15 mouse cellular contexts compared by ENCODE assay signal in genomic region chr11:103771160-103771817, GRCm38 (mm10). TPM values are rescaled to one million over a fixed set of nuclear protein-coding genes. Genes with fewer than 3 reads are reported as not detected.
DNase-seq lines count a peak whose midpoint lies in the region; ATAC-seq and TF ChIP-seq lines count a peak whose summit lies in the region.
"Had no signal": no experiment of that assay in that cellular context is flagged by ENCODE, and none has a peak within 500 bp of the region (broad histone marks: within the 10 kb centered on the region; RNA-seq: fewer than 3 reads in every experiment).

No protein-coding gene starts in this region.

- peak overlapping the region; percentile 24; the same call in 1 of the 2 replicates for H3K9ac ChIP-seq in hindbrain, embryonic 13.5 days
- H3K9ac ChIP-seq in midbrain, embryonic 12.5 days (replicated peaks), result no peak overlapping the region
- H3K9ac ChIP-seq: heart, embryonic 15.5 days; kidney, embryonic 15.5 days; liver, embryonic 12.5 days had no signal

- no peaks in the 10 kb centered on the region for H3K9me3 ChIP-seq in E14TG2a.4 (ENCODE audit: low read length)
- no peaks in the 10 kb centered on the region for H3K9me3 ChIP-seq in hindbrain, embryonic 13.5 days
- no peaks in the 10 kb centered on the region for H3K9me3 ChIP-seq in midbrain, embryonic 12.5 days
- H3K9me3 ChIP-seq: heart, embryonic 15.5 days; kidney, embryonic 15.5 days; liver, embryonic 12.5 days had no signal

- H3K36me3 ChIP-seq in E14TG2a.4 (ENCODE audit: insufficient read depth, low read length), result no peaks in the 10 kb centered on the region
- H3K36me3 ChIP-seq in hindbrain, embryonic 13.5 days, result no peaks in the 10 kb centered on the region
- no peaks in the 10 kb centered on the region for H3K36me3 ChIP-seq in midbrain, embryonic 12.5 days
- H3K36me3 ChIP-seq: heart, embryonic 15.5 days; kidney, embryonic 15.5 days; liver, embryonic 12.5 days had no signal

- ATAC-seq in hindbrain, embryonic 13.5 days (ENCODE audit: low FRiP score), result no peak
- ATAC-seq in midbrain, embryonic 12.5 days (ENCODE audit: low FRiP score, low read depth), result no peak
- ATAC-seq: liver, embryonic 12.5 days had no signal

- peaks cover 94% of the 10 kb centered on the region for H3K27me3 ChIP-seq in E14TG2a.4 (ENCODE audit: insufficient read depth, low read length)
- peaks cover 97% of the 10 kb centered on the region for H3K27me3 ChIP-seq in hindbrain, embryonic 13.5 days
- peaks cover 95% of the 10 kb centered on the region for H3K27me3 ChIP-seq in midbrain, embryonic 12.5 days

- intact Hi-C loops in heart, postnatal 25 days (cut with DNase I), result no loop called here
- intact Hi-C loops in heart, postnatal 10 days (cut with DNase I), result no loop called here

- H3K27ac ChIP-seq in hindbrain, embryonic 13.5 days, result no peak overlapping the region
- no peak overlapping the region for H3K27ac ChIP-seq in midbrain, embryonic 12.5 days (replicated peaks)
- H3K27ac ChIP-seq: heart, embryonic 15.5 days; kidney, embryonic 15.5 days; liver, embryonic 12.5 days; macrophage had no signal

- peak overlapping the region; percentile 45 for H3K4me3 ChIP-seq in E14TG2a.4 (replicated peaks; ENCODE audit: low read length)
- H3K4me3 ChIP-seq in hindbrain, embryonic 13.5 days, result peak overlapping the region; percentile 9; the same call in 1 of the 2 replicates
- H3K4me3 ChIP-seq in midbrain, embryonic 12.5 days, result 0 out of 2 replicates have a peak overlapping the region, but pooled peaks have one; percentile 3
- H3K4me3 ChIP-seq: erythroblast, embryonic 14.5 days; heart, embryonic 15.5 days; kidney, embryonic 15.5 days; liver, embryonic 12.5 days had no signal

- DNase-seq in CD4-positive helper T cell, adult 2 months (ENCODE audit: low read depth, low spot score), result peak; percentile 65
- no peak for DNase-seq in adrenal gland, adult 2 months
- no peak for DNase-seq in cerebellum, adult 11 months
- no peak for DNase-seq in heart, postnatal 25 days (ENCODE audit: low spot score)
- no peak for DNase-seq in heart, postnatal 10 days
- DNase-seq: cerebellum, adult 9-11 months had no signal

- peak overlapping the region; percentile 80 for H3K4me2 ChIP-seq in hindbrain, embryonic 13.5 days
- H3K4me2 ChIP-seq in midbrain, embryonic 12.5 days (replicated peaks), result peak overlapping the region; percentile 83
- H3K4me2 ChIP-seq: heart, embryonic 15.5 days; kidney, embryonic 15.5 days; liver, embryonic 12.5 days had no signal

- H3K4me1 ChIP-seq in E14TG2a.4 (replicated peaks; ENCODE audit: low read depth, low read length), result peaks cover 49% of the 10 kb centered on the region
- H3K4me1 ChIP-seq in hindbrain, embryonic 13.5 days (replicated peaks), result peaks cover 53% of the 10 kb centered on the region
- H3K4me1 ChIP-seq in midbrain, embryonic 12.5 days, result peaks cover 46% of the 10 kb centered on the region

- no peak for TF ChIP-seq CTCF in E14TG2a.4 (conservative IDR thresholded peaks at IDR 0.05; ENCODE audit: low read length)

- WGBS in hindbrain, embryonic 13.5 days, result 2% methylated on average over 19 of the region's 19 CpGs
- 2% methylated on average over 19 of the region's 19 CpGs for WGBS in midbrain, embryonic 12.5 days

RNA-seq across cellular contexts. Expression of gene Wnt3, which starts 2.7 kb away (rescaled TPM):
- 7.9 and 9.8 TPM in 2 replicates for polyA plus RNA-seq in hindbrain, embryonic 13.5 days (2015; fragmentation: Nextera tagmentation; extraction: Ambion mirVana)
- 16.4 and 21.3 TPM in 2 replicates for polyA plus RNA-seq in midbrain, embryonic 12.5 days (2016; fragmentation: Nextera tagmentation; extraction: Ambion mirVana)
- under 1 TPM in 1 of 2 experiments, not detected in 1; 0.17 TPM for total RNA-seq in adrenal gland, adult 2 months (2021)
- polyA plus RNA-seq in adrenal gland, adult 2 months (2012; rRNA removed), result not detected in 2 replicates
- total RNA-seq in heart, postnatal 25 days (2021), result not detected
- not detected for total RNA-seq in heart, postnatal 10 days (2021)
- total RNA-seq: neutrophil, adult 5-6 weeks had no signal
- polyA plus RNA-seq: erythroblast, embryonic 14.5 days; macrophage had no signal

RNA-seq across cellular contexts. Expression of gene Wnt9b, which starts 21.7 kb away (rescaled TPM):
- 0.13 and 0.21 TPM in 2 replicates for polyA plus RNA-seq in hindbrain, embryonic 13.5 days (2015; fragmentation: Nextera tagmentation; extraction: Ambion mirVana)
- polyA plus RNA-seq in midbrain, embryonic 12.5 days (2016; fragmentation: Nextera tagmentation; extraction: Ambion mirVana), result 0.72 and 0.84 TPM in 2 replicates
- total RNA-seq in adrenal gland, adult 2 months (2021), result under 1 TPM; 0.09 to 0.45 TPM
- 0.40 and 0.47 TPM in 2 replicates for polyA plus RNA-seq in adrenal gland, adult 2 months (2012; rRNA removed)
- total RNA-seq in heart, postnatal 25 days (2021), result under 1 TPM; 0.78 to 0.99 TPM
- 1 to 10 TPM in 1 of 2 experiments, under 1 TPM in 1; 0.82 to 1.1 TPM for total RNA-seq in heart, postnatal 10 days (2021)
- total RNA-seq: neutrophil, adult 5-6 weeks had no signal
- polyA plus RNA-seq: erythroblast, embryonic 14.5 days; liver, embryonic 12.5 days; macrophage had no signal
